Mouse (Mus musculus) frontal cortex, postnatal 10 days (tissue): ENCODE results near the gene Rbms2.
"Not testable (repeated sequence)": the region's sequence is repeated elsewhere in the genome, so short reads cannot be mapped to it uniquely, and the experiment has no call there.

Experiments
- DNase-seq, 2 experiments: peaks; one replicate each; pipeline ENCODE4 v3.0.0; 2022; ENCODE audit warnings: low spot score in 2 of 2, mixed read lengths in 1 of 2

Gene Rbms2

DNA sequence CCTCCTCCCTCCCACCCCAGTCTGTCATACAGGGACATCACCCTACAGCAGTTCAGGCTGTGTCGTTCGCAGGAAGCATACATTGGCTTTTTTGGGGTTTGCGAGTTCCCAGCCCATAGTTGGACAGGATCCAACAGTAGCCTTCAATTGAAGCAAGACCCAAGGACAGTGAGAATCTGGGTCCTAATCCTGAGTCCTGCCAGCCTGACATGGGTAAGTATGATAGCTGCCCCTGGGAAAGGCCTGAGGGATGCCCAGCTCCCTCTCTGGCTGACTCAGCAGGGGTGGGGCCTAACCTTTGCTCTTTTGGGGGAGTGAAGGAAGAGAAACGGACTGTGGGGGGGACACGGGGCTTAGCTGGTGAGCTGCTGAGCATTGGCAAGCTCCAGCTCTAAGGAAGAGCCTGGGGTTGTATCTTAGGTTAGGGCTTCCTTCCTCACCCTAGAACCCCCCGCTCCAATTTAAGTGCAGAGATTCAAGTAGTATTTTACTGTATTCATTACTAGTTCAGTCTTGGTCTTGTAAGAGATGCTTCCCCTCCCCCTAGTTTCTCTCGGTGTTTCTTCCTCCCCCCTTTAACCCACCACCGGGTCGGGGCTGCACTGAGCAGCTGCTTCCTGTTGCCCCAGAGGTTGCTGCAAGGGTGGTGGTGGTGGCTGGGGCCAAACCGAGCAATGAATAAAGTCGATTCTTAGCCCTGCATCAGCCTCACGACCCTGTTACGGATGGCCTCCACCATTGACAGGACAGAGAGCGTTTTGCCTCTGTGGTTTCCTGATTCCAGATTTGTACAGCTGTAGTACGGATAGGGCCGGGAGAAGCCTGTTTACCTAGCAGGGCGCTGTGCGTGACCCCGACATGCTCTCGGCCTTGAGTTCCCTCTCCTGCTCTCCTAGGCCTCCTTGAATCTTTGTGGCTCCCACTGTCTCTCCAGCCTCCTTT lies 88.3 kb downstream of the Rbms2 start, which contains the start of gene Baz2a:
Baz2a (plus strand) TSS at position 14 of the 942 bp plus-strand sequence.
- peak in 1 of 2 experiments; percentile 32 for DNase-seq

DNA sequence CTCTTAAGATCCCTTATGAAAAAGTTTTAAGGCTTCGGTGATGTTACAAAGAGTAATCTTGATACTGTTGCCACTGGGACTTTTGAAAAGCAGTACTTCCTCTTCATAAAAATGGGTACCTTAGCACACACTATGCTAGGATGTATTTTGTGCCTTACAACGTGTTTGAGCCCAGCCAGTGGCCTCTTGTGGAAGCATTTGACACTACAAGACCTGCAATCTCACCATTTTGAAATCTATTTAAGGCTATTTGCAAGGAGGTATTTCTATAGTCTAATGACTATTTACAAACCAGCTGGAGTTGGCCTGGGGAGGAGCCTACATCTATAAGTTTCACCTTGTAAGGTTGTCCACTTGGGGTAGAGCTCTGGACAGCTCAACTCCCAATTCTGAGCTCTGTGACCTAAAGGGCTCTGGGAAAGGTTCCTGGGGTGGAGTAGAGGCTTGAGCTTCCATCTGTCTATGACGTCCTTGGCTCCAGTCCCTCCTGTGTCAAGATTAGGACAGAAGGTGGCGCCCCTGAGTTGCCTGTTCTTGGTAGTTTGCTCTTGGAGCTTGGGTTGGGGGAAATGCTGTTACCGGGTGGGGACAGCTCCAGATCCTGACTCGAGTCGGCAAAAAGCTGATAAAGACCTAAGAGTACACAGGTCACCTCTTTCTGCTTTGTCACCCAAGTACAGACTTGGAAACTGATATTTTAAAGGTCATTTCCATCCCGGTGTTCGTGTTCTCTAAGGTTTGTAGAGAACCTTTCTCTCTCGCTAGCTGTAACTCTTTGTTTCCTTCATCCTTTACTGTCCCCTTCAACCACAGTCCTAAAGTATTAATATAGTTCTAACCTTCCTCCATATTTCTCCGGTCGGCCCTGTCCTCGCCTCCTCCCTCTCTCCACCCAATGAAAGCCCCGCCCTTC lies 89.2 kb downstream of the Rbms2 start:
- DNase-seq, result peak; percentile 80 to 84

DNA sequence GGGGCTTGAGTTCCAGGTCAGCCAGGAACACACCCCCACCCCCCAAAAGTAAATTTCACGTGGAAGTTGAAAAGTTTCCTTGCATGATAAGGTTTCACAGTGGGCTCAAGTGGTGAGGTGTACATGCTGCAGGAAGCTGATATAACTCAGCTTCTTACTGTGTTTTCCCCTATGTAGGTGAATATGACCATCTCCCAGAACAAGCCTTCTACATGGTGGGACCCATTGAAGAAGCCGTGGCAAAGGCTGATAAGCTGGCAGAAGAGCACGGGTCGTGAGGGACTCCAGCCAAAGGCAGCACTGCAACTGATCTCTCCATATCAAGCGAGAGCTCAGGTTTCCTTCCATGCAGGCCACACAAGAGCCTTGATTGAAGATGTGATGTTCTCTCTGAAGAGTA lies 90.3 kb downstream of the Rbms2 start:
- DNase-seq, result no peak

DNA sequence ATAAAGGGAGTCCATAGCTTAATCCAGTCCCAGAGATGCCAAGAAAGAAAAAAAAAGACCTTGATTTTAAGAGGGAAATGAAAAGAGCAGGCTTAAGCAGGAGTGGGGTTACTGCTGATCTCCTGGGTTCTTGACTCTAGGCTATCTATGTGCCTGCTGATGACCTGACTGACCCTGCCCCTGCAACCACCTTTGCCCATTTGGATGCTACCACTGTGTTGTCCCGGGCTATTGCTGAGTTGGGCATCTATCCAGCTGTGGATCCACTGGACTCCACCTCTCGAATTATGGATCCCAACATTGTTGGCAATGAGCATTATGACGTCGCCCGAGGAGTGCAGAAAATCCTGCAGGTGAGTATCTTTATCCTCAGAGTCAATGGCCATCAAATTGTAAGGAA lies 91.9 kb downstream of the Rbms2 start:
- no peak for DNase-seq

DNA sequence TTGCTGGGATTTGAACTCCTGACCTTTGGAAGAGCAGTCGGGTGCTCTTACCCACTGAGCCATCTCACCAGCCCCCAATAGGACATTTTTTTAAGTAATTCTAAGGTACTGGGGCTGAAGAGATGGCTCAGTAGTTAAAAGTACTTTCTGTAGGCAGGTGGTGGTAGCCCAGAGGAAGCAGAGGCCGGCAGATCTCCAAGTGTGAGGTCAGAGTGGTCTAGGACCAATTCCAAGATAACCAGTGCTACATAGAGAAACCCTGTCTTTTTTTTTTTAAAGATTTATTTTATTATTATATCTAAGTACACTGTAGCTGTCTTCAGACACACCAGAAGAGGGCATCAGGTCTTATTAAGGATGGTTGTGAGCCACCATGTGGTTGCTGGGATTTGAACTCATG lies 92.9 kb downstream of the Rbms2 start:
- not testable (repeated sequence) for DNase-seq

DNA sequence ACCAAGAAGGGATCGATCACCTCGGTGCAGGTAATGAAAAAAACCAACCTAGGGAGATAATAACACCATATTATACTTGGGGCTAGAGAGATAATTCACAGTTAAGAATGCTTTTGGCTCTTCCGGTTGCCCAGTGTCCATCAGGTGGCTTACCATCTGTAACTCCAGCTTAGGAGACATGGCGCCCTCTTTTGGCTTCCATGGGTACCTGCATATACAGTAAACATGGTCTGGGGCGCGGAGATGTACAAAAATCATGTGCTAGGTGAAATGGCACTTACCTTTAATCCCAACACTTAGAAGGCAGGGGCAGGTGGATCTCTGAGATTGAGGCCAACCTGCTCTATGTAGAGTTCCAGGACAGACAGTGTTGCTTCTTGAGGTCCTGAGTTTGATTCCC lies 93.7 kb downstream of the Rbms2 start:
- no peak for DNase-seq

DNA sequence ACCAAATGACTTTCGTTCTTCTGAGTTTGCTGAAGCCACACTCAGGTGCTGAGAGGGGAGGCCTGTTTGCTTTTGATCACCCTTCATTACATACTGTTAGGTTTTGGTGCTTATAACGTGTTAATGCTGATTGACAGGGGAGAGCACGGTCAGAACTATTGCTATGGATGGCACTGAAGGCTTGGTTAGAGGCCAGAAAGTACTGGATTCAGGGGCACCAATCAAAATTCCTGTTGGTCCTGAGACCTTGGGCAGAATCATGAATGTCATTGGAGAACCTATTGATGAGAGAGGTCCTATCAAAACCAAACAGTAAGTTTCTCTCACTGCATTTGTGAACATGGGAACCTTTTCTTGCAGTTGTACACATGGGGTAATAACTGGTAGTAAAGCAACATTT lies 95.9 kb downstream of the Rbms2 start:
- DNase-seq, result no peak

DNA sequence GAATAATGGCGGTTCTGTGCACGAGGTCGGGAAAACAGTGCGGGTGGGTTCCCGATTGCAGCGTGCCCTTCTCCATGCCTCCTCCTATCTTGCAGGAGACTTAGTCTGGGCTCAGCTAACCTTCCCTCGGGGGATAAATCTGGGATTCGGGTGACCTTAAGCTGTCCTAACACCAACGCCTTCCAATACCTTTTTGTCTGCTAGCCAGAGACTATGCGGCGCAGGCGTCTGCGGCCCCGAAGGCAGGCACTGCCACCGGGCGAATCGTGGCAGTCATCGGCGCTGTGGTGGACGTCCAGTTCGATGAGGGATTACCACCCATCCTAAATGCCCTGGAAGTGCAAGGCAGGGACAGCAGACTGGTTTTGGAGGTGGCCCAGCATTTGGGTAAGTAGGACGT lies 96.4 kb downstream of the Rbms2 start:
- DNase-seq, result no peak

DNA sequence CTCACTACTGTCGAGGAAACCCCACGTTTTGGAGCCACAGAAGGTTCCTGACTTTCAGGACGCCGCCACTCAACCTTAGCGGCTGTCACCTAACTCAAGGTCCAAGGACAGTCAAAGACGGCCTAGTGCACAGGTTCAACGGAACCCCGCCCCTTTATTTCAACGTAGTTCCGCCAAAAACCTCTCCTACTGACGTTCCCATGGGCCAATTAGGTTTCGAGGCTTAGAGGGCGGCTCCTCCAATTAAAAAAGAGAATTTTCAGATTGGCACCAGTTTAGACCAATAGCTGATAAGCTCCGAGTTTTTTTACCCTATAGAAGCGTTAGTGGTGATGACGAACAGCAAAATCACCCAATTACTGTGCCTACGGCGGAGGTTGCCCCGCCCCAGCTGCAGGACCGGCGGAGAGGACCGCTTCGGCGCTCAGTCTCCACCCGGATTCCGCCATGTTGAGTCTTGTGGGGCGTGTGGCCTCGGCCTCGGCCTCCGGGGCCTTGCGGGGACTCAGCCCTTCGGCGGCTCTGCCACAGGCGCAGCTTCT lies 97.1 kb downstream of the Rbms2 start, which contains the start of gene Atp5b:
Atp5b (plus strand) TSS at position 394 of the 542 bp plus-strand sequence.
- DNase-seq, result peak; percentile 98

DNA sequence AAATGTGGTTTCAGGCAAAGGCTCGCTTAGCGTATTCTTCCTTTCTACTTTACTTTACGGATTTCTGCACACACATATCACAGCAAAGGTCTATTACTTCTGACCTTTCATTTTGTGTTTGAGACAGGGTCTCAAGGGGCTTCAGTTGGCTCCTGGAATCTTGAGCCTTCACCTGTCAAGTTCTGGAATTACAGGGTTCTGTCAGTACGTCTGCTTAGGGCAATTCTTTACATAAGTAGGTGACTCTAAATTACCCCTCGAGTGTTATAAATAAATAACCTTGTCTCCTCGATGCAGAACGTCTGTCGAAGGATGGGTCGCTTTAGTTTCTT lies 97.7 kb downstream of the Rbms2 start:
- DNase-seq, result no peak

DNA sequence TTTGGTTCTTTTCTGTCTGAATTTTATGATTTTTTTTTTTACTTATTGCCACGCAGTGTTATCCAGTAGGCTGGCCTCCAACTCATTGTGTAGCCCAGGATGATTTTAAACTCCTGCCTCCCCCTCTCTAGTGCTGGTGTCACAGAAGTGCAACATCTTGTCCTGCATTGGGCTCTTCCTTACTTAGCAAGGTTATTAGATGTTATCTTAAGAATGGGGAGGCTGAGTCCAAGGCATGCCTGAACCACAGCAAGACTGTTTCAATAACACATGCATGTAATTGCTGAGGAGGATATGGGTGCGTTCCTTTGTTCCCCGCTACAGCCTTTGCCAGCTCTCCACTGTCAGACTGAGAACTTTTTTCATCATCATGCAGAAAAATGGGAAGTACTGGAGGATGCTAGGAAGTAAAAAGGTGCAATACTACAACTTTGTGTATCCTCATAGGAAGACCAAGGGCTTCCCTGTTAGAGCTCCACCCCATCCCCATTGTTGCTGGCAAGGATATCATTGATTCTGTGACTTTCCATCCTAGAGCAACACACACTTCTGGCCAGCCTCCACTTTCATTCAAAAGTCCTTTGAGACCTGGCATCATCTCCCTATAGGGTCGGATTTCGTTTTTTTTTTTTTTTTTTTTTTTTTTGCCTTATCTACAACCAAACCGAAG lies 98.2 kb downstream of the Rbms2 start:
- DNase-seq, result no peak
